Mouse (Mus musculus) liver, postnatal 0 days (tissue): ENCODE data around the gene Selenop. TPM values are rescaled to one million over a fixed set of nuclear protein-coding genes. Genes with fewer than 3 reads are reported as not detected.
A peak's percentile ranks its signal among the peaks of the same experiment; 100 is the strongest.

Experiments
- ATAC-seq: fragments of 200-750 bp; cut with Nextera tagmentation; 2 replicates; pipeline ENCODE4 v1.8.0; 2017; ENCODE audit warnings: mild to moderate bottlenecking, moderate library complexity
- DNase-seq: peaks from one replicate; pipeline ENCODE4 v3.0.0-alpha.2; 2016
- H3K27ac ChIP-seq: fragments of 300-500 bp; sonication (generic); 2 replicates; pipeline ENCODE4 v1.5.1; 2014; ENCODE audit warnings: antibody characterized with exemption, moderate library complexity, mild to moderate bottlenecking, low read depth
- H3K27me3 ChIP-seq: fragments of 300-500 bp; sonication (generic); 2 replicates; pipeline ENCODE4 v1.6.1; 2014; ENCODE audit warnings: low read length, control low read depth, mixed read lengths; ENCODE audit not compliant: insufficient read depth
- H3K36me3 ChIP-seq: fragments of 300-500 bp; sonication (generic); replicated peaks from 2 replicates; pipeline ENCODE4 v1.6.1; 2014; ENCODE audit warnings: mild to moderate bottlenecking, control low read depth, low read length, moderate library complexity, mixed read lengths; ENCODE audit not compliant: insufficient read depth
- H3K4me1 ChIP-seq: fragments of 300-500 bp; sonication (generic); 2 replicates; pipeline ENCODE4 v1.6.1; 2014; ENCODE audit warnings: antibody characterized with exemption, mild to moderate bottlenecking, control low read depth; ENCODE audit not compliant: insufficient read depth
- H3K4me2 ChIP-seq: fragments of 300-500 bp; sonication (generic); 2 replicates; pipeline ENCODE4 v1.6.1; 2014; ENCODE audit warnings: low read depth, mild to moderate bottlenecking, low read length, moderate library complexity, mixed read lengths
- H3K4me3 ChIP-seq: fragments of 300-500 bp; sonication (generic); 2 replicates; pipeline ENCODE4 v1.5.1; 2014; ENCODE audit warnings: low read depth, low read length
- H3K9ac ChIP-seq: fragments of 300-500 bp; sonication (generic); replicated peaks from 2 replicates; pipeline ENCODE4 v1.6.1; 2014; ENCODE audit warnings: mild to moderate bottlenecking, moderate library complexity
- H3K9me3 ChIP-seq: fragments of 300-500 bp; sonication (generic); 2 replicates; pipeline ENCODE4 v1.6.1; 2016; ENCODE audit warnings: mild to moderate bottlenecking, control low read depth, low read length, mixed read lengths
- CTCF ChIP-seq: sonication (generic); IDR thresholded peaks from 2 replicates; pipeline ENCODE4 v1.5.1; 2016; ENCODE audit warnings: antibody characterized with exemption, low read depth
- EP300 ChIP-seq: IDR thresholded peaks from 2 replicates; pipeline ENCODE4 v1.6.1; 2016; ENCODE audit warnings: antibody characterized with exemption, low read depth, mild to moderate bottlenecking
- WGBS: fragments of 180-500 bp; shearing (Covaris S2); extraction: QIAGEN DNeasy Blood & Tissue Kit; methylation state at CpG from one replicate; pipeline ENCODE4 v1.1.7; 2014; ENCODE audit not compliant: insufficient replicate concordance; 5-methylcytosine and 5-hydroxymethylcytosine counted together
- polyA plus RNA-seq: library from polyadenylated mRNA; unstranded; fragments of >200 nt; fragmentation: Nextera tagmentation; extraction: Ambion mirVana; gene quantifications from 2 replicates; pipeline ENCODE4 v1.2.1, GENCODE M21; 2015

Gene Selenop
- polyA plus RNA-seq, 1 experiment from 2014 or later = 4,176 TPM

- no peak for TF ChIP-seq CTCF
- peak overlapping the region; percentile 50 for H3K4me2 ChIP-seq
- H3K4me1 ChIP-seq = peaks cover 10% of the 10 kb centered on the region
- DNase-seq (no peak), ATAC-seq (peak; percentile 3; the same call in 1 of the 2 replicates)
- 48% methylated on average over 1 of the region's 1 CpGs for WGBS
- H3K27me3 ChIP-seq = no peaks in the 10 kb centered on the region
- H3K27ac ChIP-seq = peak overlapping the region; percentile 84
- H3K9me3 ChIP-seq = no peaks in the 10 kb centered on the region
- H3K36me3 ChIP-seq = peaks cover 20% of the 10 kb centered on the region
- H3K9ac ChIP-seq = peak overlapping the region; percentile 87
- H3K4me3 ChIP-seq = peak overlapping the region; percentile 65
Observed at GRCm38 (mm10) chr15:3273191-3273590, 4.8 kb downstream of the Selenop start.

GRCm38 (mm10) chr15:3277391-3277790, 9.0 kb downstream of the Selenop start:
- Histone ChIP-seq H3K27me3 (no peaks in the 10 kb centered on the region), H3K27ac (no peak overlapping the region), H3K9me3 (no peaks in the 10 kb centered on the region), H3K4me3 (no peak overlapping the region), H3K4me2 (no peak overlapping the region), H3K9ac (no peak overlapping the region), H3K4me1 (no peaks in the 10 kb centered on the region), H3K36me3 (peaks cover 33% of the 10 kb centered on the region)
- no peak for ATAC-seq
- WGBS = 61% methylated on average over 2 of the region's 2 CpGs
- no peak for DNase-seq
- TF ChIP-seq EP300 (no peak), CTCF (peak; percentile 40)

DNA sequence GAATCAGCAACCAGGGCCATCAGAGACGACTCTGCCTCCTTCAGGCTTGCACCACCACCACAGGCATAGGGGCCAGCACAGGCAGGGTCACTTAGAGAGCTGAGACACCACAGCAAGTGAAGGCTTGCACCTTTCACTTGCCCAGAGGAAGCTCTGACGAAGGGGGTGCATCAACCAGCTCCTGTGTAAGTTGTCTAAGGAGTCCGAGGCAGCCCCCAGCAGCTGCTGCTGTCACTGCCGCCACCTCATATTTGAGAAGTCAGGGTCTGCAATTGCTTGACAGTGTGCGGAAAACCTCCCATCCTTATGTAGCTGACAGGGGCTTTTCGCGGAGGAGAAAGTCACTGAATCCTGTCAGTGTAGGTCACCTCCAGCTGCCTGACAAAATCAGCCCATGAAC, 10.9 kb downstream of the Selenop start:
- Histone ChIP-seq H3K27me3 (no peaks in the 10 kb centered on the region), H3K4me3 (no peak overlapping the region), H3K9me3 (no peaks in the 10 kb centered on the region), H3K9ac (no peak overlapping the region), H3K27ac (no peak overlapping the region), H3K4me1 (no peaks in the 10 kb centered on the region), H3K4me2 (no peak overlapping the region), H3K36me3 (peaks cover 33% of the 10 kb centered on the region)
- WGBS = 85% methylated on average over 7 of the region's 7 CpGs
- no peak for DNase-seq
- no peak for TF ChIP-seq CTCF
- no peak for TF ChIP-seq EP300
- no peak for ATAC-seq

- Histone ChIP-seq H3K36me3 (peaks cover 25% of the 10 kb centered on the region), H3K4me2 (no peak overlapping the region), H3K27me3 (no peaks in the 10 kb centered on the region), H3K9ac (no peak overlapping the region), H3K4me3 (no peak overlapping the region), H3K27ac (no peak overlapping the region), H3K9me3 (no peaks in the 10 kb centered on the region), H3K4me1 (no peaks in the 10 kb centered on the region)
- DNase-seq = peak; percentile 54
- TF ChIP-seq CTCF = no peak
- TF ChIP-seq EP300 = no peak
- ATAC-seq = peak; percentile 65
Observed at GRCm38 (mm10) chr15:3281216-3281615, 12.9 kb downstream of the Selenop start.

GRCm38 (mm10) chr15:3281737-3282136, 13.4 kb downstream of the Selenop start:
- no peak overlapping the region for H3K4me2 ChIP-seq
- no peak overlapping the region for H3K27ac ChIP-seq
- no peaks in the 10 kb centered on the region for H3K9me3 ChIP-seq
- H3K4me3 ChIP-seq = no peak overlapping the region
- 56% methylated on average over 1 of the region's 1 CpGs for WGBS
- H3K27me3 ChIP-seq = no peaks in the 10 kb centered on the region
- no peaks in the 10 kb centered on the region for H3K4me1 ChIP-seq
- ATAC-seq = peak; percentile 63
- H3K36me3 ChIP-seq = peaks cover 21% of the 10 kb centered on the region
- TF ChIP-seq CTCF (no peak), EP300 (no peak)
- H3K9ac ChIP-seq = no peak overlapping the region
- DNase-seq = no peak

- H3K36me3 ChIP-seq = no peaks in the 10 kb centered on the region
- no peaks in the 10 kb centered on the region for H3K9me3 ChIP-seq
- ATAC-seq = no peak
- DNase-seq = no peak
- H3K27ac ChIP-seq = no peak overlapping the region
- no peak overlapping the region for H3K4me2 ChIP-seq
- H3K9ac ChIP-seq = no peak overlapping the region
- no peak overlapping the region for H3K4me3 ChIP-seq
- no peaks in the 10 kb centered on the region for H3K4me1 ChIP-seq
- H3K27me3 ChIP-seq = no peaks in the 10 kb centered on the region
- TF ChIP-seq CTCF (no peak), EP300 (no peak)
Observed at GRCm38 (mm10) chr15:3286032-3286431, 17.7 kb downstream of the Selenop start.

DNA sequence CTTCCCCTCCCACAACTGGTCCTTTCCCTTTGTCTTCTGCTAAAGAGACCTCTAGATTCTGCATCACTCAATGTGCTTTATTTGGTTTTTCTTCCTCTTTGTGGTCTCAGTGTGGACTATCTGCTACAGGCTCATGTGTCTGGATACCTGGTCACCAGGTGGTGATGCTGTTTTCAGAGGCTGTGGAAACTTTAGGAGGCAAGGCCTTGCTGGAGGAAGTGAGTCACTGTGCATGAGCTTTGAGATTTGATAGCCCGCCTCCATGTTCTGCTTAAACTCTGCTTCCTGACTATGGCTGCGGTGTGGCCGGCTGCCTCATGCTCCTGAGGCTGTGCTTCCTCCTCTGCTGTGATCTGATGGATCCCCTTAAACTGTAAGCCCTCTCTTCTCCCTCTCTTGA, 22.1 kb downstream of the Selenop start:
- Histone ChIP-seq H3K9me3 (no peaks in the 10 kb centered on the region), H3K4me2 (no peak overlapping the region), H3K4me3 (no peak overlapping the region), H3K27ac (no peak overlapping the region), H3K9ac (no peak overlapping the region), H3K4me1 (no peaks in the 10 kb centered on the region), H3K27me3 (no peaks in the 10 kb centered on the region), H3K36me3 (no peaks in the 10 kb centered on the region)
- 76% methylated on average over 3 of the region's 3 CpGs for WGBS
- no peak for DNase-seq
- no peak for TF ChIP-seq EP300
- TF ChIP-seq CTCF = no peak
- ATAC-seq = no peak
